Mouse (Mus musculus) left cerebral cortex, postnatal 14 days (tissue): Measurements from ENCODE around the gene Deaf1. TPM values are rescaled to one million over a fixed set of nuclear protein-coding genes. Genes with fewer than 3 reads are reported as not detected.

Experiments
- DNase-seq, 2 experiments: peaks; one replicate each; pipeline ENCODE4 v3.0.0; 2021 to 2022; ENCODE audit warnings: low spot score in 2 of 2, mixed read lengths in 1 of 2
- intact Hi-C: fragments of 180-260 bp; cut with DNase I; formaldehyde crosslinking; loops from one replicate; pipeline ENCODE4 v1.15.1; 2025
- total RNA-seq, 2 experiments: library from RNA; stranded (reverse); gene quantifications; 2 replicates each; pipeline ENCODE4 v1.2.3; 2021

Gene Deaf1
- total RNA-seq, 2 experiments from 2014 or later = 164 to 170 TPM

DNA sequence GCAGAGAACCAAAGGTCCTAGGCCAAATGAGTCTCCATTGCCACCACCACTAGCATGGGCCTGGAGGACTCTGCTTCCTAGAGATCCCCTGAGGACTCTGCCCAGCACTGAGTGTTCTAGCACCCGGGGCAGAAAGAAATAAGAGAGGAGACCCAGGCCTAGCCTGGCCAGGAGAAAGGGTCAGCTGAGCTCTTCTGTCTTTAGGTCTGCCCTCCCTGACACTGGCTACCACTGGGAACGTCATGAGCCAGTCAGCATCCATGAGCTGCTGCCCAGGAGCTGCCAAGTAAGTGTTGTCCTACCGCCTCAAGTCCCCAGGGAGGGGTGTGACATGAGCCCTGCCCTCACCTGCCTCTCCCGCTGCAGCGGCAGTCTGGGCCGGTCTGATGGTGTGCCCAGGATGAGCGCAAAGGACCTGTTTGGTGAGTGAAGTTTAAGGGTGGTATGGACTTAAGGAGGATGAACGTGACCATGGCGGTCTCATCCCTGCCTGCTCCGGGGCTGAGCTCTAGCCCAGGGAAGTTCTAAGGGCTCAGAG lies 14.3 kb upstream of the Deaf1 start:
- DNase-seq = no peak
- intact Hi-C loops = no loop called here

DNA sequence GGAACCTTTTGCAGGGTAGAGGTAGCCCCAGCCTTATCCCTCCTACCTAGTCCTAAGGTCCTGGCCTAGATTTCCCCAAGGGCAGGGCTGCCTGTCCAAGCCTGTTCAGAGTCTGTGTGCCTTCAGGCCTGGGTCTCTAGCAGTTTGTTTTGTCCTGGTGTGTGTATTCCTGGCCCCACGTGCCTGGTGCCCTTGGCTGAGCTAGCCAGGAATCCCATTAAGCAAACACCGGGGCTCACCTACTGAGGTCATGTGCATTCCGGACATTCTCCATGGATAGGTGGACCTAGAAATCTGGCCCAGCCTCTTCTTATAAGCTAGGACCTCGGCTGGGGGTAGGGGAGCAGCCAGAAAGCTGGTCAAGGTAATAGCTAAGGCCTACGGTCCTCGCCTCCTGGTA lies 13.0 kb upstream of the Deaf1 start:
- intact Hi-C loops = no loop called here

GRCm38 (mm10) chr7:141340023-141340422 lies 12.5 kb upstream of the Deaf1 start:
- intact Hi-C loops = no loop called here
- no peak for DNase-seq

More for the DNA sequence above, 13.0 kb upstream of the Deaf1 start:
- DNase-seq = no peak

DNA sequence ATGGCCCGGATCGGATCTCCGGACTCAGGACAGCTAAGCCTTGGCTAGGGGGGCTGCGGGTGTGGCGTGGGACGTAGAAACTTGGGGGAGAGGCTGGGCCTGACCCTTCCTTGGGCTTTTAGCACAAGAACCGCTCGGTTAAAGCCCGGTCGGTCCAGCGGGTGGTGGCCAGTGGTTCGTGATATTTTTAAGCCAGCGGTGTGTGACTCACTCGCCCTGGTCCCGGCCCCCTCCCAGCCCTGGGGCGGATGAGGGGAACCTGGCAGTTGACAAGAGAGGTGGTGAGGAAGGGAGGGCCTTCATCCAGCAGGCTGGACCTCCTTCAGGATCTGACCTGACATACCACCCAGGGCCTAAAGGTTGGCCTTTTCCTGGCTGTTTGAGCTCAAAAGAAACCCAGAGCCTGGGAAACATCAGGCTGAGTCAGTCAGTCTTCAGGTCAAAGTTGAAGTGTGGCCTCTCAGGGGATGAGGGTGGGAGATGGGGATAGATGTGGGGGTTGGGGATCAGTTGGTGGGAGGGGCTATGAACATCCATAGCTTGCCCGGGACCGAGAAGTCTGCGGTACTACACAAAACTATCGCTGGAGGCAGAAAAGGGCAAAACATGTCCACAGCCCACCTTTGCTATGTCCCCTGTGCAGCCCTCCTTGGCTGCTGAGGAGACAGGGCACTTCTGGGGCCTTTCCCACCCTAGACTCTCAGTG lies 11.9 kb upstream of the Deaf1 start:
- DNase-seq = no peak
- intact Hi-C loops = no loop called here

DNA sequence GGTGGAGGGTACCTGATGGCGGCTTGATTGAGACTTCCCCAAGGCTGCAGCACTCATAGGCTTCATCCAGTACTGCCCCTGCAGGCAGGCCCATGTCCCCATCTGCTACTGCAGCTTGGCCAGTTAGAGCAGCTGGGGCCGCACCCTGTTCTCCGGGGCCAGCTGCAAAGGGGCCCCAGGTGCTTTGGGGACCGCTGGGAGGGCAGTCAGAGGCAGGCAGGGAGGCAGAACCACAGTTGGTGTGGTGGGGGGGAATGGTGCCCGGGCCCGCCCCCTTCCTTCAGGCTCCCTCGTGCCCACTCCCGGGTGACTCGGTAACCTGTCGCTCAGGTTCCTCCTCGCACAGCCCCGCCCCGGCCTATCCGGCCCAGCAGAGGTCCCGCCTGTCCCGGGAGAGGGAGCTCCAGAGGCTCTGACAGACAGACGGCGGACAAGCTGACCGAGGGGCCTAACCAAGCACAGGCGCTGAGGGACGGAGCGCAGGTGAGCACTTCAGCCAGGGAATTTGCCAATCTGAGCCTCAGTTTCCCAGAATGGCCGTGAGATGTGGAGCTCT lies 11.2 kb upstream of the Deaf1 start, which contains the start of gene Eps8l2:
TSS of gene Eps8l2 (plus strand) at position 305 of the 556 bp plus-strand sequence.
- intact Hi-C loops = no loop called here
- no peak for DNase-seq

DNA sequence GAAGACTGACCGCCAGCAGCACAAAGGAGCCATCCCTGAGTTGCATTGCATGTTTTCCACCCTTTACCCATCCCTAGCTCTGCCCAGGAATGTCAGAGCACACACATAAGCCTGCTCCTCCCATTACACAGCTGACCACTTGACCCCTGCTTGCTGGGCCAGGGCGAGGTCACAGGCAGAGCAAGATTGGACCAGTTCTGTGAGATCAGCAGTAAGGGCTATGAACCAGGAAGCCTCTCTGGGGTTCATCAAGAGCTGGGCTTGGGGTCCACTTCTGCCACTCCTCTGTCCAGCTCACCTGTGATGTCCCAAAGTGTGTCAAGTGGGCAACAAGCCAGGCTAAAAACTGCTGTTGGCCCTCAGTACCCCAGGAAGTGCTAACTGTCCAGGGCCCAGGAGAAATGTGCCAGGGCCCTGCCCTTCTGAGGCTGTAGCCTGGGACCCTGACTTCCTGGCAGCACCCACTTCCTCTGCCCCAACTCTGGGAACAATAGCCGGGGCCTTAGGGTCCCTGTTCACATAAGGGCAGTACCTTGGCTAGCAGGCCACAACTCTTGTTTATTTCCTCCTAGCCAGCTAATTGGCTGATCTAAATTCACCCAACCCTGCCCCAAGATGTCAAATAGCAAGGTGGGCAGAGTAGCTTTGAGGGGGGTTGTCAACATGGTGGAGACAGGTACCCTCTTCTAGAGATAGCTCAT lies 10.4 kb upstream of the Deaf1 start:
- intact Hi-C loops = no loop called here
- no peak for DNase-seq

- intact Hi-C loops = no loop called here
- no peak for DNase-seq
These were observed 8.8 kb upstream of the Deaf1 start for GRCm38 (mm10) chr7:141336296-141336695.

DNA sequence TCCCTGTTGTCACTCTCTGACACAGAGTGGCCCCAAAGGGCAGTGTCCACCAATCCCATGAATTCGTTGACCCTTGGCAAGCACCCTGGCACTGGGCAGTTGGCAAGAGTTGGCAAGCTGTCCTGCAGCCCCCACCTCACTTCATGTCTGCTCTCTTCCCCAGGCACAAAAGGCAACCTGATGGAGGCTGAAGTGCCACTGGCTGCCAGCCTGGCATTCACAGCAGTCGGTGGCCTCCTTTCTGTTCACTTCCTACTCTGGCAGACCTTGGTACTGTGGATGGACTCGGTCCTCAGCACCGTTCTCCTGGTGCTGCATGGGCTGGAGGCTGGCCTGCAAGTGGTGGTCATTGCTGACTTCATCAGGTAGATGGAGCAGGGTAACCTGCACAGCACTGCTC lies 8.2 kb upstream of the Deaf1 start:
- intact Hi-C loops = no loop called here
- peak in 1 of 2 experiments; percentile 19 for DNase-seq

GRCm38 (mm10) chr7:141335044-141335579 lies 7.6 kb upstream of the Deaf1 start:
- intact Hi-C loops = no loop called here
- no peak for DNase-seq

DNA sequence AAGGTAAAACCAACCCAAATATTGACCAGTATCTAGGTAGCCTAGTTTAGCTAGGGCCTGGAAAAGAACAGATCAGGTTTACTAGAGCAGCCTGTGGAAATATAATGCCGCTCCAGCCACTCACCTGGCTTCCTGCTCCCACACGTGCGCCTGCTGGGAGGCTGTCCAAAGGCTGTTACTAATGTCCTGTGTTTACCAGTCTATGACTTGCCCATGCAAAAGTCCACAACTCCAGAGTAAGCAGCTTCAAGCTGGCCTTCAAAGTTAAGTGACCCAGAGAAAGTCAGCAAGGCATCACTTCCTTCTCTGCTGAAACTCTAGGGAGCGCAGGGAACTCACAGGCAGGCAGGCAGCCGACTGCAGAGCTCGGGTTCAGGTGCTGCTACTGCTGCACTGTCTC lies 4.5 kb upstream of the Deaf1 start:
- intact Hi-C loops = no loop called here
- no peak for DNase-seq

DNA sequence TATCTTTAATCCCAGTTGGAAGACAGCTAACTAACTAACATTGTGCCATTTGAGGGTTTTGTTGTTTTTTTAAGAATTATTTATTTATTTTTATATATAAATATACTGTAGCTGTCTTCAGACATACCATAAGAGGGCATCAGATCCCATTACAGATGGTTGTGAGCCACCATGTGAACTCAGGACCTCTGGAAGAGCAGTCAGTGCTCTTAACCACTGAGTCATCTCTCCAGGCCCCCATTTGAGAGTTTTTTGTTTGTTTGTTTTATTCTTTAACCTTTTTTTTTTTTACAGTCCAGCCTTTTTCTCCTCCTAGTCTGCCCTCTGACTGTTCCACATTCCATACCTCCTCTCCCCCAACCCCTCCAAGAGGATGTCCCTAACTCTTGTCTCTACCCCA lies 3.2 kb upstream of the Deaf1 start:
- intact Hi-C loops = no loop called here
- DNase-seq = no peak

DNA sequence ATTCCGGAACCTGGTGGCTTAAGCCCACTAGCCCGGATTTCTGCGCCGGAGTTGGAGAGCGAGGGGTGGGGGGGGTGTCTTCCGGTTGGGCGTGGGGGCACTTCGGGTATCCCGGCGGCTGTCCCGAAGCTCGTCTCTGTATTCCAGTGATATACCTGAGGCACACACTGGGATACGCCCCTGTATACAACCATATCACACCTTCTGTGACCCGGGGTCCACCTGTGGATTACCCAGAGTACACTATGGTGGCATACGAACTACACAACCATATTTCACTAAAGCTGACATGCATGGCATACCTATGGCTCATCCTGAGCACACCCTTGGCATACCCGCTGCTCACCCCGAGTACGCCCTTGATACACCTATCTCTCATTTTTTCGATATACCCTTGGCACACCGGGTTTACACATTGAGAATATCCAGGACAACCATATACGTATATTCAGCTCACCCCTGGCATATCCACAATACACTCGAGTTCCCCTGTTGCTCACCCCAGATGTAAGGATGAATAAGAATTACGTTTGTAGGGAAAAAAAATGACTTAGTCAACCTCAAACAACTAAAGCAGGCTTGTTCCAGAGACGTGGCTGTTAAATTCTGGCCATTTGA lies 992 bp upstream of the Deaf1 start:
- intact Hi-C loops = loop anchor here (5.0 kb wide), 1 partner anchor 34 kb away; no protein-coding TSS in a partner anchor
- DNase-seq = no peak

- peak in 1 of 2 experiments; percentile 30 for DNase-seq
- intact Hi-C loops = loop anchor here (5.0 kb wide), 1 partner anchor 36 kb away; no protein-coding TSS in a partner anchor
These were observed 694 bp downstream of the Deaf1 start for GRCm38 (mm10) chr7:141326546-141327446.

- no peak for DNase-seq
- intact Hi-C loops = loop anchor here (5.0 kb wide), 1 partner anchor 38 kb away; no protein-coding TSS in a partner anchor
These were observed 2.8 kb downstream of the Deaf1 start for GRCm38 (mm10) chr7:141324686-141325085.

DNA sequence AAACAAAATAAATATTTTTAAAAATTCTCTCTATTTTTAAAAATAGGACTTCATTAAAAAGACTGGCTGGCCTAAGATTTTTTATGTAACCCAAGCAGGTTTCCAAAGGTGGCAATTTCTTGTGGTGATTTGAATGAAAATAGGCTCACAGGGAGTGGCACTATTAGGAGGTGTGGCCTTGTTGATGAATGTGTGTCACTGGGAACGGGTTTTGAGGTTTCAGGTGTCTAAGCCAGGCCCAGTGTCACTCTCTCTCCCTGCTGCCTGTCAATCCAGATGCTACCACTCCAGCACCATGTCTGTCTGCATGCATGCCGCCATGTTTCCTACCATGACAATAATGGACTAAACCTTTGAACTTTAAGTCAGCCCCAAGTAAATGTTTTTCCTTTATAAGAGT lies 8.0 kb downstream of the Deaf1 start:
- intact Hi-C loops = loop anchor here (10.0 kb wide), 1 partner anchor 65 kb away; no protein-coding TSS in a partner anchor
- DNase-seq = no peak

DNA sequence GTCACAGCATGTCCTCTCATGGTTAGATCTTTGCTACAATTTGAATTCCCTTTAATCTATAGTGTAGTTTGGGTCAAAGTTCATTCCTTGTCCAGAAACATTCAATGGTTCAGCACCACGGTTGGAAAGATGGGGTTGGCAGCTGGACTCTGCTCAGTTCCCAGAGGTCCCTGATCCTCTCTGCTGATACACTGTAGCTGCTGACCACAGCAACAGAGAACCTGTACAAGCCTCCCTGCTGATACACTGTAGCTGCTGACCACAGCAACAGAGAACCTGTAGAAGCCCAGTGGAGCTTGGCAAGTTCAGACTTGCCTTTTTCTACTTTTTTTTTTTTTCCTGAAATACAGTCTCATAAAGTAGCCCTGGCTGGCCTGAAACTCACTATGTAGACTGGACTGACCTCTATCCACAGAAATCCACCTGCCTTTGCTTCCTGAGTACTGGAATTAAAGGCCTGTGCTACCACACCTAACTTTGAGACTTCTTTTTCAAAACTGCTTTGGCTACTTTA lies 9.8 kb downstream of the Deaf1 start:
- intact Hi-C loops = loop anchor here (10.0 kb wide), 1 partner anchor 63 kb away; no protein-coding TSS in a partner anchor
- no peak for DNase-seq

DNA sequence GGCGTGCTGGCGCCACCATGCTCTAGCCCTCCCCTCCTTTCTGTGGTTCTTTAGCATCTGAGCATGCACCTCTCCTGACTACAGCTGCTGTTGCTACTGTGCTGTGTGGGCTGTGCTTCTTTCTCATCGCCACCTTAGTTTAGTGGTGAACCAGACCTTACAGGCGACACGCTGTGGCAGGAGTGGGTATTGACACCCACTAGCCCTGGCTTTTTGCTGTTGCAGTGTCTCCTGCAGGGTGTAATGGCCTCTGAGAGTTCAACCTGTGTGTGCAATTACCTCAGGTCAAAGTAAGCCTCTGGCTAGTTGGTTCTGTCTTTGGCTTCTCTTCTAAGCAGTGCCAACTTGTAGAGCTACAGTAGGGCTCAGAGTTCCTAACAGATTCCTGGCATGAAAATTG lies 11.5 kb downstream of the Deaf1 start:
- DNase-seq = peak; percentile 34 to 50
- intact Hi-C loops = loop anchor here (10.0 kb wide), 1 partner anchor 61 kb away; no protein-coding TSS in a partner anchor

DNA sequence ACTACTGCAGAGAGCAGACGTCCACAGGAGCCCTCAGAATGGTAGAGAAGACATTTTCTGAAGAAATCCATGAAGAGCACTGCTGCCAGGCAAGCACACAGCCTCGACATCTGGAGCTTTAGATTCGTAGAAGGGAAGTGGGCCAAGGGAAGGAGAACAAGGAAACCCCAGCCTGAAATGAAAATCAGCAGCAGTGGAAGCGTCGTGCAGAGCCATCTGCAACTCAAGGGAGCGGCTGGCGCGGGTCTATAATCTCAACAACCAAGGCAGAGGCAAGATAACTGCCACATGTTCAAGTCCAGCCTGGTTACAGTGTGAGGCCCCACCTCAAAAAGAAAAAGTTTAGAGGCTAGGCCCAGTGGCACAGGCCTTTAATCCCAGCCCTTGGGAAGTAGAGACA lies 12.4 kb downstream of the Deaf1 start:
- intact Hi-C loops = loop anchor here (10.0 kb wide), 1 partner anchor 60 kb away; no protein-coding TSS in a partner anchor
- DNase-seq = peak; percentile 52 to 55
